Mouse (Mus musculus) lung, postnatal 25 days (tissue): Measurements from ENCODE around the gene Slc27a1.
A peak's percentile ranks its signal among the peaks of the same experiment; 100 is the strongest.

Source experiments
- DNase-seq: peaks from one replicate; pipeline ENCODE4 v3.0.0; 2022; ENCODE audit warnings: low spot score

Slc27a1 gene

DNA sequence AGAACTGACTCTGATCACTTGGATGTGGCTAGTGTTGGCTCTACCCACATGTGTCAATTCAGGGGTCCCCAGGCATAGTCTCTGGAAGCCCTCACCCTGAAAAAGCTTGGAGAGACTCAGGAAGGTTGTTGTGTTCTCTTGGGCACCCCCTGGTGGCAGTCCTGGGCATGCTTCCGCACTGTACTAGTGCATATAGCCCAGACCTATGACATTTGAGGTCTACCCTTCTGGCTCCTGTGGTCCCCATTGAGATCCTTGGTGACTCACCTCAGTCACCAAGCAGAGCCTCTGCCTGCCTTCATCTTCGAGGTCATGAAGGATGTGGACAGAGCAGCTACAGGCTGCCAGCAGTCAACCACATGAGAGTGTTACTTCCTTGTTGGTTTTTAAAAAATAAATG, 18.2 kb downstream of the Slc27a1 start:
- no peak for DNase-seq

DNA sequence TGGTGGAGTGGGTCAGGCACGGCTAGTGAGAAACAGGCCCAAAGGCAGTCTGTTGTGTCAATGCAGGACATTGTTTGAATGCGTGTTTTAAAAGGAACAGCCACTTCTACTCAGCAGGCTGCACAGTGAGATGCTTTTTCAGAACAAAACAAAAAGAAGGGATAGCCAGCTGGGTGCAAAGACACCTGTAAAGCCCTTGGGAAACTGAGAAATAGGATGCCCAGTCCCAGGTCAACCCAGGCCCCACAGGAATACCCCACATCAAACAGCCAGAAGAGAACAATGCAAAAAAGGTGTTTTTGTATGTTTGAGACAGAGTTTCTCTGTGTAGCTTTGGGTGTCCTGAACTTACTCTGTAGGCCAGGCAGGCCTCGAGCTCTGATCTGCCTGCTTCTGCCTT, 20.1 kb downstream of the Slc27a1 start:
- no peak for DNase-seq

DNA sequence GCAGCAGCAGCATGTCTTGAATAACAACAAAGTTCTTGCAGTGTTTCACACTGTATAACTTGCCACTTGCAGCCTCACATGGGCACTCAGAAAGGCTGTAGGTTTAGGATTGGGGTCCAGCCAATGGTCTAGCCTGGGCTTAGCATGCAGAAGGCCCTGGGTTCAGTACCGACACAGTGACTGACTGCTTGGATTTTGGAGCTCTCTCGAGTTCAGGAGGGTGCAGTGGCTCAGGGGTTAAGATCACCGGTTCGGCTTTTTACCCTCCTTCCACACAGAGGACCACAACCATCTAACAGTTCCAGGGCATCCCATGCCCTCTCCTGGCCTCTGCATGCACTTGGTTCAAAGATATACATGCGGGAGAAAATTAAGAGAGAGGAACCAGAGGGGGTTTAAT, 22.3 kb downstream of the Slc27a1 start:
- DNase-seq, result no peak

DNA sequence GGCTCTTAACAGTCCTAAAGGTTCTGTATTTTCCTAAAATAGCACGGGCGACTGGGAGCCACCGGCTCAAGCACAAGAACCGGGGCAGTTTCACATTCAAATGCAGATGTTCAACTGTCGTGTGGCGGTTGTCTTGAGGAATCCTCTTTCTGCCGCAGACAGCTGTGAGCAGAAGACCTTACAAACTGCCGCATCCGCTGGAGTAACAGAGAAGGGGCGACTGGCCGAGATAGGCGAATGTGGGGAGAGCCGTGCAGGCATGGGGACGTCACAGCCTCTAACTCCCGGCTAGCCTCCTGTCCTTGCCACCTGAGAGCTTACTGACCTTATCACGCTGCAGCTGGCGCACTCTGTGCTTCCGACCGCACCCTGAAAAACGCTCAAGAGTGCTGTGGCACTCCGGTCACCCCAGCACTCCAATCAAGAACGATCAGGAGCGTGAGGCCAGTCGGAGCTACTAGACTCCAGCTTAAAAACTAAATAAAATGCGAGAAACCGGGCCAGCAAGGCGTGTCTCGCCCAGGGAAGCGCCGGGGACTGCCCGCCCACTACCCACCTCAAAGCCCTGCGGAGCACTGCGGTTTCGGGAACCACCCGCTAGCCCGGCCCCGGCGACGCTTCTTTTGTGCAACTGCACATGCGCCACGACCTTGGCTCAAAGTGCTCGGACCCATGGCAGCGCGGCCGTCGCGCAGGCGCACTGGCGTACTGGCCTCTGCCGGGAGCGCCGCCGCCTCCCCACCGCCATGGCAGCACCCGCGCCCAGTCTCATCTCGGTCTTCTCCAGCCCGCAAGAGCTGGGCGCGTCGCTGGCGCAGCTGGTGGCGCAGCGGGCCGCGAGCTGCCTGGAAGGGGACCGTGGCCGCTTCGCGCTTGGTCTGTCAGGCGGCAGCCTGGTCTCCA, 23.0 kb downstream of the Slc27a1 start, which contains the start of gene Pgls:
TSS of gene Pgls (plus strand) at position 706 of the 903 bp plus-strand sequence.
- peak; percentile 96 for DNase-seq

DNA sequence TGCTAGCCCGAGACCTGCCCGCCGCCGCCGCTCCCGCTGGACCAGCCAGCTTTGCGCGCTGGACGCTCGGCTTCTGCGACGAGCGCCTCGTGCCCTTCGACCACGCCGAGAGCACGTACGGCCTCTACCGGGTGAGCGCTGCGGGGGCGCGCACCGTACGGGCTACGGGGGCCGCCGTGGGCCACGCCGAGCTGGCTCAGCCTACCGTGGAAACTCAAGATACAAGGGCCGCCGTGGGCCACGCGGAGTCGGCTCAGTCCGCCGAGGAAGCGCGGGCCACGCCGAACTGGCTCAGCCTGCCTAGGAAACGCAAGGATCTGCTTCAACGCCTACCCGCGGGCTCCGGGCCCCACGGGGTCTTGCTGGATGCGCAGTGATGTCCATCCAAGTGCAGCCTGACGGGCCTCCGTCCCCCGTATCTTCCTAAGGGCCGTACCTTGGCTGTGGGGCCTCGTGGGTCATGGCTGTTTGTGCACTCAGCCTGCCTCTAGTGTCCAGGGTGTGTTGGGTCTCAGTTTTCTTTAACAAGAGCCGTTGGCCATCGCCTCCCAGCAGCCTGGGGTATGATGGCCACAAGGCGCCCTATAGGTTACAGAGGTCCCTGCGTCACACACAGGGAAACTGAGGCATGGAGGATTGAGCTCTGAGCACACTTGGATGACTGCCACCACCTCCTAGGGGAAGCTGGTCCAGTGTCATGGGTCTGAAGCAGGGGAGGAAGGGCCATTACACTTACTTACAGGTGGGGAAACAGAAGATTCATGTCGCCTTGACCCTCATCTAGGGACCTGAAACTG, 23.9 kb downstream of the Slc27a1 start:
- peak; percentile 70 for DNase-seq

DNA sequence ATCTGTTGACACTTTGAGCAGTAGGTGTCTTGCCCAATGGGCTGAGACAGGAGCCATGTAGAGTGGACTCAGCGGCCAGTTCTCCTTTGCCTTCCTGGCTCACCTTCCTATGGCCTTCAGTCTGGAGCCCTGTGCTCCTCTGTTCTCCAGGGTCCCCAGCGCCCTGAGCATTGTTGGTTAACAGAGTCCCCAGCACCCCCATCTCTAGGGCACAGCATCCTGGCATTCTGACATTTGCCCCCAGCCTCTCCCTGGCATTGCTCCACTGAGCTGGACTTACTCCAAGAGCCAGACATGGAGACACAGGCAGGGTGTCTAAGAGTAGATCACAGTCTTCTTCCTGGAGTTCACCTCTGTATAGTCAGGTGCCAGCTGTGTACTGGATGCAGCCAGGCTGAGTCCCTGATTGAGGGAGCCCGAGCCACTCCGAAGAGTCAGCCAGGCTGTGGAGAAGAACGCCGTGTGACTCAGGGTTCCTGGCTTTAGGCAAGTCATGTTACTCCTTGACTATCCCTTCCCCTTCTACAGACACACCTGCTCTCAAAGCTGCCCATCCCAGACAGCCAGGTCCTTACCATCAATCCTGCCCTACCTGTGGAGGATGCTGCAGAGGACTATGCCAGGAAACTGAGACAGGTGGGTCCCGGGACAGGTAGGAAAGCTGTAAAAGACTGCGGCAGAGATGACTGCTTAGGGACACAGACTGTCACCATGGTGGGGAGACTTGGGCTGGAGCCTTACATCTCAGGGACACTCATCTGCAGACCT, 25.1 kb downstream of the Slc27a1 start:
- DNase-seq, result no peak

DNA sequence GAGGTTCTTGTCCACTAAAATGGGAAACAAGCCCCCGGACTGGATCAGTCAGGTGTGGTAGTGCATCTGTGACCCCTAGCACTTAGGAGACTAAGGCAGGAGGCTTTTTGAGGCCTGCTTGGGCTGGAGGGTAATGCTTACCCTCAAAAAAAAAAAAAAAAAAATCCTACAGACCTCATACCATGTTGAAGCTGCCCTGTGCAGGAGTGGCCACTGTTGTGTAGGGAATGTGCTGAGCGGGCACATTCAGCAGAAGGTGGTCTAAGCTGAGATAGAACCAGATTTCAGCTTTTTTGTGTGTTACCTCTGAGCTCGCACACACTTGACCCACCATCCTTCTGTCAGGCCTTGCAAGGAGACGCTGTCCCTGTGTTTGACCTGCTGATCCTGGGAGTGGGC, 25.6 kb downstream of the Slc27a1 start:
- DNase-seq, result no peak

DNA sequence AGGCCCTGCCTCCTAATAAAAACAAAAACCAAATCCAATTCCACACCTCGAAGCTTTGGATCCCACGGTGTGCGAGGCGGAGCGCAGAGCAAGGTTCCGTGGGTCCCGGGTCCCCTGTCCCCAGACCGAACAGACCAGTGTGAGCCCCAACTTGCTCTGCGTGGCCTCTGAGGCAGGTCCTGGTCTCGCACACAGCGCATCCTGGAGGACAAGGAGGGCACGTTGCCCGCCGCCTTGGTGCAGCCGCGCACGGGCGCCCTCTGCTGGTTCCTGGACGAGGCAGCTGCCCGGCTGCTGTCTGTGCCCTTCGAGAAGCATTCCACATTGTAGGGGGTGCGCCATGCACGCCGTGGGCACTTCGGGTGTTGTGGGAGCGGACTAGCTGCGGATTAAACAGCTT, 27.2 kb downstream of the Slc27a1 start:
- DNase-seq, result peak; percentile 86

DNA sequence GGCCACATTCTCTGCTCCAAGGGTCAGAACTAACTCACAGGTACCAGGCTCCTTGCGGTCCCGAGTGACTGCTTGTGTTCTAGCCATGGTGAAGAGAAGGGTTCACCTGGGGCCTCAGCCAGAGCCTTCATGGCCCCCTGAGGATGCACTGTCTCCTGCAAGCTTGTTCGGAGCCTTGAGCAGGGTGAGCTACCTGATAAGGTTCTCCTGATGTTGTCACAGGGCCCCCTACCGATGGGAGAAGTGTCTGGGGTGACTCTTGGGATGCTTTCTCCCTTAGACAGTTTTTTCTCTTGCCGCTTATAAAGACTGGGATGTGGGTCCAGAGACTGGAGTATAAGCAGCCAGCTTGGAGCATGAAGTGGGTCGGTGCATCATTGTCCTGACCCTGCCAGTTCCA, 27.7 kb downstream of the Slc27a1 start:
- DNase-seq, result no peak

DNA sequence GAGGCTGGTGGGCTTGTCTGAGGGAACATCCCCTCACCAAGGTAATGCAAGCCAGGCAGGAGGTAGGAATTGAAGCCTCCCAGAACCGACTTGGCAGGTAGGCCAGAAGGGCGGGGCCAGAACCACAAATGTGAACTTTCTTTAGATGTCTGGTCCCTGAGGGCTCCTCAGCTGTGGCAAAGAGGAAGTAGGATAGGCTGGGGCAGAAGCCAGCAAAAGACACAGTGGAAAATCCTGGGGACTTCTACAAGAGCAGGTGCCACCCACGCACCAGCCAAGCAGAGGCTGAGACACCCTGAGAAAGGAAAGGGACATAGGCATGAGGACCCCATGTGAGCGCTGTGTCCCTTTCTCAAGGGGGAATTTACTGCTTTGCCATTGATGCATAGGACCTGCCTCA, 28.1 kb downstream of the Slc27a1 start:
- DNase-seq, result peak; percentile 28

DNA sequence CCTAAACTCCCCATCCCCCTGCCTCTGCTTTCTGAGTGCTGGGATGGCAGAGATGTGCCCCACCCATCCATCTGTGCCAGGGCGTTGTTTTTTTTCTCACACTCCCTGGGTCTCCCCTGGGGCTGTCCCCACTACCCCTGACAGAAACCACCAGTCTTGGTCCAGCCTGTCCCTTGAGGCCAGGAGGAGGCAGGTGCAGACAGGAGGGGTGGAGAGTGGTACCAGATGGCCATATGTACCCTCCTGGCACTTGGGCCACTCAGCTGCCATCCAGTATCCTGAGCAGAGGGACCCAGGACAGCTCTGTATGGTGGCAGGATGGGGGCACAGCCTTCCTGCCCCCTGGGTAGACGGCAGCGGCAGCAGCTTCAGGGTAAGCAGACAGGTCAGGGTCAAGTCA, 28.8 kb downstream of the Slc27a1 start, which contains the start of gene Fam129c:
TSS of gene Fam129c (plus strand) at position 198 of the 400 bp plus-strand sequence.
- DNase-seq, result no peak

DNA sequence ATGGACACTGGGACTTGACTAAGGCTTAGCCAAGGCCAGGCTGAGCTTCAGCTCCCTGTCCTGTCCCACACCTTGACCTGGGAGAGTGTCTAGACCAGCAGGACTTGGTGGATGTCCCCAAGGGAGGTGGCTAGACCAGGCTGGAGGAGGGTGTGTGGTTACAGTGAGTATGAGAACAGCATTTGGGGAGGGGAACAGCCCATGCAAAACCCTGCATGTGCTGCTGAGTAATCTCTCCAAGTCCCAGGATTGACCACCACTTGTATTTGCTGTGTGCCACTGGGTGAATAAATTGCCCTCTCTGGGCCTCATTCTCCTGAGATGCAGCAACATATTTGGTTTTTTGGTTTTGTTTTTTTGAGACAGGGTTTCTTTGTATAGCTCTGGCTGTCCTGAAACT, 29.7 kb downstream of the Slc27a1 start:
- no peak for DNase-seq

DNA sequence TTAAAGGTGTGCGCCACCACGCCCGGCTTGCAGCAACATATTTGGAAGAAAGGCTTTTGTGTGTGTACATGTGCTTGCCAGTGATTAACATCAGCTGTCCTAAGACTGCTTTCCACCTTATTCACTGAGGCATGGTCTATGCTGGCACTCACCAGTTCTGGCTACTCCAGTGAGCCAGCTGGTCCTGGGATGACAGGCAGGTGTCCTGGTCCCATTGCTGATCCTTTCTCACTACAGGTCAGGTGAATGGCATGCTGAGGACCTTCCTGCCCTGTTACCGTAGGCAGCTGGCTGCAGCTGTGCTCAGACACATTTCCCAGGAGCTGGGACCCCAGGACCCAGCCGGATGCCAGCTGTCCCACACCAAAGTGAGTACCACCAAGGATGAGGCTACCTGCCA, 30.2 kb downstream of the Slc27a1 start:
- DNase-seq, result no peak

DNA sequence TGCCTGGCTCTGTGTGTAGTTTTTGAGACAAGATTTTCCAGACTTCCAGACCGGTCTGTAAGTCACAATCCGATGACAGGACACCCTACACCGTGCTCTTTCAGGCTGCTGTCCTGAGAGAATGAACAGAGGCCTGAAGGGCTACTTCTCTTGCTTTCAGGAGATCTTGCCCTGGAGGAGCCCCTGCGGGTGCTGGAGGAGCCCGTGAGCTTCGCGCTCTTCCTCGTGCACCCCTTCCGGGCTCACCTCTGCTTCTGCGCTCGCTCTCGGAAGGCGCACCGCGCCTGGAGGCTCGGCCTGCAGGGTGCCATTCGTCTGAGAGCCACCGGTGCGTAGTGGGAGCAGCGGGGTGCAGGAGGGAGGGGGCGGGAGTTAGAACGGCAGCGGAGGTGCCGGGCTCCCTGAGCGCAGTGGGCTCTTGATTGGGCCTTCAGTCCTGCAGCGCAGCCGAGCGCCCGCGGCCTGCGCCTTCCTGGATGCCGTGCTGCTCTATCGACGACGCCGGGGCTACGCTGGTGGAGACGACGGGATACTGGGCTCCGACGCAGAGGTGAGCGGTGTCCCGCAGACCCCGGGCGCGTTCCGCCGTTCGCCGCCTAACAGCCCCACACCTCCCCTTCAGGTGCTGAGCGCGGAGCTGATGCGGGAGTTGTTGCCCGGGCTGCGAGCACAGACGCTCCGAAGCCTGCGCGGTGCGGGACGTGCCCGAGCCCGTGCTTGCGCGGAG, 33.4 kb downstream of the Slc27a1 start:
- DNase-seq, result no peak

DNA sequence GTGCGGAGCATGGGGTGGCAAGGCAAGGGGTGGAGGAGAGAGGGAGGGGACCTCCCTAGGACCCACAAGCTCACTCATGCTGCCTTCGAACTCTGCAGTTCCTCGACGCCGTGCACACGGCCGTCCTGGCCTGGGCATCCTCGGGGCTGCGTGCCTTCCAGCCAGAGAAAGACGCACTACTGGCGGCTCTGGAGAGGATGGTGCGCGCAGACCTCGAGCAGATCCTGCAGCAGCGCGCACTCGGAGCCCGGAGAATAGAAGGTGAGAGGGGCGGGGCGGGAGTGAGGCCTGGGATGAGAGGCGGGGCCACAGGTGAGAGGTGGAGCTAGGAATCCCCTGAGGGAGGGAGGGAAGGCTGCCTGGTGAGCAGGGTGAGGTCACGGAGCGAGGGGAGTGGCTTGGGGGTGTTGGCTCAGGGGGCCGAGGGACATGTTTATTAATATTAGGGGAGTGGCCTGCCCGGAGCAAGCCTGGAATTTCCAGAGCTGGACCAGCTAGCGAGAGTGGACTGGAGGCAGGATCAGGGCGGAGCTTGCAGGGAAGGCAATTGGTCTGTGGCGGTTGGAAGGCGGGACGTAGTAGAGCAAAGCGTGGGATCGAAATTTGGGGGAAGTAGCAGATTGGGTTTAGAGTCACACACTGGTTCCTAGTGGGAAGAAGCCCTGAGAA, 34.1 kb downstream of the Slc27a1 start:
- peak; percentile 92 for DNase-seq

DNA sequence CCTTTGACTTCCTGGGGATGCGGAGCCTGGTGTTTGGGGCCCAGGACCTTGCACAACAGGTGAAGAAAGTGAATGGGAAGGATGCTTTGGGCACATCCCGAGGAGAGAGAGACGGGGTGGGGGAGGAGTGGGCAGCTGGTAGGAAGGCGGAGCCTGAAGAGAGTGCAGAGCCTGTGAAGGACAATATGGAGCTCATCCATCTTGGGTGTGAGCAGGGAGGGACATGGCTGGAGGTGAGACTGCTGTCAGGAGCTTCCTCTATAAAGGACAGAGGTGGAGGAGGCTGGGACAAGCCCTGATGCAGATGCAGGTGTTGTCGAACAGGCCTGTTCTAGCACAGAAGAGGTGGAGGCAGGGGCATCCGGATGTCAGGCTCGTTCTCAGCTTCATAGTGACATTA, 35.3 kb downstream of the Slc27a1 start:
- no peak for DNase-seq

DNA sequence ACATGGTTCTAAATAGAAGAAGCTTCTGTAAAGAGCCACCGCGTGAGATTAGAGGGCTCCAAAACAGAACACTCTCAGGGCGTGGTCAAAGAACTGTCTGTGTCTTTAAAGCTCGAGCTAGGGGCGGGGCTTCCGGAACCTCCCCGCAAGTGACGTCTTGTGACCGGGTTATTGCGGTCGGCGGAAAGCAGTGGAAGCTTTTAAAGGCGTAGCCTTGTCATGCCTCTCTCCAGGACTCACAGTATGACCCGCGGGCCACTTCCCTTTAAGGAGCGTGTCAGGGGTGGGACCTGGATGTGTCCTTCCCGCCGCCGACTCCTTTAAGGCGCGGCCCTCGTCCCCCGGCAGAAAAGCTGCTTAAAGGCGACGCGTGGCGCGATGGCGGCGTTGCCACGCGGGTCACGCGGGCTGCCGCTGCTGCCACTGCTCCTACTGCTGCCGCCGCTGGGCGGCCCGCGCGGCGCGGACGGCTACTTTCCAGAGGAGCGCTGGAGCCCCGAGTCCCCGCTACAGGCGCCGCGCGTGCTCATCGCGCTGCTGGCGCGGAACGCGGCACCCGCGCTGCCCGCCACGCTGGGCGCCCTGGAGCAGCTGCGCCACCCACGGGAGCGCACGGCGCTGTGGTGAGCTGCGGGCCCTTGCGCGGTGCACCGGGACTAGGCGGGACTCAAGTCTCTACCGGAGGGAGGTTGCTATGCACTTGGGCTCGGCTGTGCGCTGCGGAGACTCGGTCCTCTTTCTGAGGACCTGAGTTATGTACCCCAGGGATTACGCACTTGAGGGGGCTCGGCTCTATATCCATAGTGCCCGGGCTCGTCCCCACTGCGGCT, 42.4 kb downstream of the Slc27a1 start, which contains the start of gene Colgalt1:
TSS of gene Colgalt1 (plus strand) at position 177 of the 830 bp plus-strand sequence.
- DNase-seq, result peak; percentile 99

DNA sequence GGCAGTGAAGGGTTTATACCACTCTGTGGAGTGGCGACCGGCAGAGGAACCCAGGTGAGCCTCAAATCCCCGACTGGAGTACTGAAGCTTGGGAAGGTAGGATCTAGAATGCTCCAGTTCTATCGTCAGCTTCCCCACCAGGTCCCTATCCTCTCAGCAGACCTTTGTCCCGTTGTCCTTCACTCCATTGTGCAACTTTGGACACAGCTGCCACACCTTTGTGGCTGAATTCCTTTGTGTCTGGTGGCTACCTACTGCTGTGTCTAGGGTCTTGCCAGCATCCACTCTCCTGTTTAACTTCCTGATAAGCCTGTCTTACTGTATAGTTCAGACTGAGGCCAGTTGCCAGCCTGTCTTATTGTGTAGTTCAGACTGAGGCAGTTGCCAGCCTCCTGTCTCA, 43.5 kb downstream of the Slc27a1 start:
- DNase-seq, result no peak

DNA sequence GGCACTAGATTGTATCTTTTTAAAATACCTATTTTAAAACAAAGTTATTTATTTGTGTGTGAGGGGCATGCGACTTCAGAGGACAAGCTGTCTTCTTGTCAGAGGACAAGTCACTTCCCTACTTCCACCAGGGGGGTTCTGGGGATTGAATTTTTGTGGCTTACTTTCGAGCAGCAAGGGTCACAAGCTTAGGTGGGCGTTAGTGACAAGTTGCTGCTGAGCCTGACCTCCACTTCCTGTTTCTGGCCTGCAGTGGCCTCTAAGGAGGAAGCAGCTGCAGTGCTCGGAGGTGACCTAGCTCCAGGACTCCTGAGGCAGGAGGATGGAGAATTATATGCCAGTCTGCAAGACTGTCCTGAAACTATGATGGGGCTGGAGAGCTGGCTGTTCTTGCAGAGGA, 44.7 kb downstream of the Slc27a1 start:
- DNase-seq, result peak; percentile 43

DNA sequence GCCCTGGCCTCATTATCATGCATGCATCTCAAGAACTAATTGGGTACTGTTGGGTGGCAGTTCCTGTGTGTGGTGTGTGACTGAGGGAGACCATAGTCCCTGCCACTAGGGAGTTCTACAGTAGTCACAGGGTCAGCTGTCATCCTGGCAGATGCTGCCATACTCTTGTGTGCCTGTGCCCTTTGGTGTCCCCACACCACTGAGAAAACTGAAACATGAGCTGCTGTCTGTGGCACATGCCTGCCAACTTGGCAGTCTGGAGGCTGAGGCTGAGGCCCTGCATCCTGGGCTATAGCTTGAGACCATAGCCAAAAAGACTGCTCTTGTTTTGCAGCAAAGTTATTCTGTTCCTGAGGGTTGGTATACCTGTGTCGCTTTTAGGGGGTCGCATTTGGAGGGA, 51.1 kb downstream of the Slc27a1 start:
- no peak for DNase-seq
